Mouse (Mus musculus) spleen, embryonic (tissue): Measurements from ENCODE around the gene Hoxd3.

Experiments used
- CTCF ChIA-PET: fragments of 350-600 bp; sonication (Branson Sonifier 250); formaldehyde crosslinking; loops from one replicate; lab custom pipeline; 2022; lab: Charles Lee

Hoxd3 gene

GRCm38 (mm10) chr2:74704393-74704998 is 7.2 kb upstream of the Hoxd3 start, which contains the start of gene Hoxd8:
Gene Hoxd8, plus strand, starts transcription at chr2:74704615.
- CTCF ChIA-PET, result interaction anchor here (0.5 to 0.6 kb wide), 2 partner anchors 74 to 446 kb away, joined by 3 read pairs; no protein-coding TSS in a partner anchor

DNA sequence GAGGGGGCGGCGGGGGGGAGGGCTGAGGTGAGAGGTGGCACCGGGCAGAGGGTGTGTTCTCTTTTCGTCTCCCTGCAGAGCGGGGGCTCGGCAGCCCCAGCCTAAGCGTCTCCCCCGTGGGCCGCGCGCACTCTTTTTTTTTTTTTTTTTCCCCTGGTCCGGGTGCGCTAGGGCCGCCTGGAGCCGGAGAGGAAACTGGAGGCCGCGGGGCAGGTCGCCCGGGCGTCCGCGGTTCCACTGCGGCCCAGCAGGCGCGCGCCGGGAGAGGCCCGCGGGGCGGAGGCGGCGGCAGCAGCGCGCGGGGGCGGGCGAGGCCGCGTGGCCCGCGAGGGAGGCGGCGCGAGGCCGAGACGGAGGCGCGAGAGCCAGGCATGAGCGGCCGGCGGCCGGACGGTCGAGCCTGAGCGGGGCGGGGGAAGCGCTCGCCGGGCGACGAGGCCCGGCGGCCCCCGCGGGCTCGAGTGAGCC is 6.7 kb upstream of the Hoxd3 start:
- CTCF ChIA-PET, result interaction anchor here (0.5 kb wide), 1 partner anchor 445 kb away, joined by 3 read pairs; no protein-coding TSS in a partner anchor

DNA sequence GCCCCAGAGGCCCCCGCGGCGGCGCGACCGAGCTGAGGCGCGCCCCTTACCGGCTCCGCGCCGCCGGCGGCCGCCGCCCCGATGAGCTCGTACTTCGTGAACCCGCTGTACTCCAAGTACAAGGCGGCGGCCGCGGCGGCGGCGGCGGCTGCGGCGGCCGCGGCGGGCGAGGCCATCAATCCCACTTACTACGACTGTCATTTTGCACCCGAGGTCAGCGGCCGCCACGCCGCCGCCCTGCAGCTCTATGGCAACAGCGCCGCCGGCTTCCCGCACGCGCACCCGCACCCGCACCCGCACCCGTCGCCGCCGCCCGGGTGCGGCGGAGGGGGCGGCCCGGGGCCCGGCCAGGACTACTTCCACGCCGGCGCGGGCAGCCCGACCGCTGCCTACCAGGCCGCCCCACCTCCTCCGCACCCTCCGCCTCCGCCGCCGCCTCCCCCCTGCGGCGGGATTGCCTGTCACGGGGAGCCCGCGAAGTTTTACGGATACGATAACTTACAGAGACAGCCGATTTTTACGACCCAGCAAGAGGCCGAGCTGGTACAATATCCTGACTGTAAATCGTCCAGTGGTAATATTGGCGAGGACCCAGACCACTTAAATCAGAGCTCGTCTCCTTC is 6.1 kb upstream of the Hoxd3 start:
- CTCF ChIA-PET, result interaction anchor here (0.6 to 0.7 kb wide), 2 partner anchors 25 to 793 kb away, joined by 4 to 6 read pairs; no protein-coding TSS in a partner anchor

- CTCF ChIA-PET, result interaction anchor here (0.7 kb wide), 1 partner anchor 24 kb away, joined by 4 read pairs; no protein-coding TSS in a partner anchor
Observed at GRCm38 (mm10) chr2:74706393-74706960, 5.2 kb upstream of the Hoxd3 start.

DNA sequence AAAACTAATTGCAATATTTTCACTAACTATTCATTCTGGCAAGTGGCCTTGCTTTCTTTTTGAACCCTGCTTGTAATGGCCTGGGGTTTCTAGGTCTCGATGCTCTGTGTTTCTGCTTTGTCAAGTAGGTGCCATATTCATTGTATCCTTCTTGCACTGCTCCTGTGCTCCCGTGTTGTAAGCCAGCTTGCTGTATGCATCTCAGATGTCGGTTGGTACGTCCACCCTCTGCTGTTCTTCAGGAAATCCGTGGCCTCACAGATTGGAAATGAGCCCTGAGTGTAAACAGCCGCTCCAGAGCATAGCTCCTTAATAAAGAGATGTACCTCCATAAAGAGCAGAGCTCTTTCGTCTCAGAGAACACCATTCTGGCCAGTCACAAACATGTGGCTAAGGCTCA is 4.1 kb upstream of the Hoxd3 start:
- CTCF ChIA-PET, result no interaction called here

GRCm38 (mm10) chr2:74708676-74709075 is 3.1 kb upstream of the Hoxd3 start:
- CTCF ChIA-PET, result interaction anchor here (0.7 kb wide), 1 partner anchor 52 kb away, joined by 4 read pairs; no protein-coding TSS in a partner anchor

DNA sequence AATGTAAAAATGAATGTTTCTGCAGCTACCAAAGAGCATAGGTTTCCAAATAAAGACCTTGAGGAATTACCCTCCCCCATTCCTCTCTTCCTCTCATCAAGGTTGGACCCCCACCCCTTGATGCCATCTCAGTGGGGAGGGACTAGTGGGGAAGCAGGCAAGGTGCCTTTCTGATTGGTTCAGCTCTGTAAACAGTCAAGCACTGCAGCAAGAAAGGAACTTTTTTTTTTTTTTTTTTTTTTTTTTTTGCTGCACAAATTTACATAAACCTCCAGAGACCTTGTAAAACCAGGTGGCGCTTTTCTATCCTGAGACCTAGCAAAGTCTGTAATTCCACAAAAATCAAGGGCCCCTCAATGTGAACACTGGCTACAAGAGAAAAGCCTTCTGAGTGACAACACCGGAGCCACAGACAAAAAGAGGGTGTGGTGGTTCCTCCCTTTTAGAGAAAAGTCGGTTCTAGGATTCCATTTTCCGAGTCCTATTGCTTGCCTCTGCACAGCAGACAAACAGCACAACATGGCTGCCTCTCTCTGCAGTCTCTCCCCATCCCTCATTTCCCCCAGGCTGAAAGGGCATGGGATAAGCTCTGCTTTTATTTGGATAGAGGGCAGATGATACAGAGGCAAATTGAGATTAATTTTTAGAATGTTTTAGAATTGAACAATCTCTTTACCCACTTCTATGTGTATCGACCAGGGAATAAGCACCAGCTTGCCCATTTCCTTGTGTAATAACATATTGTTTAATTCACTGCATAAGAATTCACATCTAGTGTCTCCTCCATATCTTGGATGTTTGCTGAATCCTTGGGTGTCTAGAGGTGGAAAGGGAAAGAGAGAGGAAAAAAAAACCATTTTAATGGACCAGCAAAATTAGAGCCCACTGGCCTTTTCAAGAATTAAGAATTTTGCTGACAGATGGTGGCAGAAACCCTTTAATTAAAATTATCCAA is 2.0 kb upstream of the Hoxd3 start:
- CTCF ChIA-PET, result no interaction called here

DNA sequence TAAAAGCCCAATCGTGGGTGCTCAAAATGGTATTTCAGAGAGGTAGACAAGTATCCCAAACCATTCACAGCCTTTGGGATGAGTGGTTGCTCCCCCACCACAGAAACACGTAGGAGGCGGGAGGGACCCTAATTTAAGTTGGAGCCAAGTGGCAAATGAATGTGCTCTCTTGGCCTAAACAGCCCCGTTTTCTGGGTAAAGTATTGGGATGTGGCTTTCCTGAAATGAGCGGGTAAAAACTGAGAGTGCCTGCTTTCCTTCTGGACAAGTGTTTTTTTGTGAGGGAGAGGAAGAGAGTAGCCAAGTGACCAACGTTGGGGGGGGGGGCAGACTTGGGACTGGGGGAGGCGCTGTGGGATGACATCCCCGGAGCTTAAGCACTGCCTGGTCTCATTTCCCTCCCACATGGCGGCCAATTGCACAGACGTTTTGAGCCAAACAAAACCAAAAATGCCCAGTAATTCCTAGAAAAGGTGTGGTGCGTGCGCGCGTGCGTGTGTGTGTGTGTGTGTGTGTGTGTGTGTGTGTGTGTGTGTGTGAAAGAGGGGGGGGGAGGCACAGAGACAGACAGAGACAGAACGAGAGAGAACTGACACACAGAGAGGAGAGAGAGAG is 691 bp upstream of the Hoxd3 start:
- CTCF ChIA-PET, result no interaction called here

DNA sequence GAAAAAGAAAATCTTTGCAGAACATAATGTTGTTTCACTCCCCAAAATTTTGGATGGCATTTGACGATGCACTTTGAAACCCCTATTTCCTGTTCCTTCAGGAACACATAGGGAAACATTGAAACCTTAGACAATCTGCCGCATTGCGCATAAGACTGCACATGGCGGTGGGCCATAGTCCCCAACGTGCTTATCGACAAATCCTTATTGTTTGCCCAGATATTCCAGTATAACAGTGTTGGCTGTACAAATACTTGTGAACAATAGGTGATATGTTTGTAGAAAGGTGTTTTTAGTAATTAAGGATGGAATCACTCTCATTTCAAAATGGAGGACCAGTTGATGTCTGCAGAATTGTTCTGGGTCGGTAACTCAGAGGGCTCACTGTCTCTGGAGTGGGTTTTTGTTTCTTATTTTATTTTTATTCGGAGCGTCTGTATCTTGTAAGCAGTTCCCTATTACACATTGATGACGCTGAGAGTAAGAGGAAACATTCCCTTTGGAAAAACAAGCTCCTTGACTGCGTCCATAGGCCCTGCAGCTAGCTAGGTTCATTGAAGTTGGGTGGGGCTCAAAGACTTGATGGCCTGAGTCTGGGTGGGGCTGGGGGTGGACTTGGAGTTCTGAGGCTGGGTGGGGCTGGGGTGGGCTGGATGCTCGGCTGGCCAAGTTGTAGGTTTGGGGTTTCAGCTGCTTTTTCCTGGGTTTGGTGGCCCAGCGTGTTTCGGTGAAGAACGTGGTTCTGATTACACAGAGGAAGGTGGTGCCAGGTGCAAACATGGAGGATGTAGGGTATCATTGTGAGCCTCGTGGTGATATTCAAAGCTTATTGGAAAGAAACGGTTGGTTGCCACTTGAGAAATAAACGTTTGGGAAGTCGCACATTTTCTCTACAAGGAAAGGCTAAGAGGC is 1.8 kb downstream of the Hoxd3 start:
- CTCF ChIA-PET, result interaction anchor here (0.5 kb wide), 1 partner anchor 12 kb away, joined by 6 read pairs; no protein-coding TSS in a partner anchor

DNA sequence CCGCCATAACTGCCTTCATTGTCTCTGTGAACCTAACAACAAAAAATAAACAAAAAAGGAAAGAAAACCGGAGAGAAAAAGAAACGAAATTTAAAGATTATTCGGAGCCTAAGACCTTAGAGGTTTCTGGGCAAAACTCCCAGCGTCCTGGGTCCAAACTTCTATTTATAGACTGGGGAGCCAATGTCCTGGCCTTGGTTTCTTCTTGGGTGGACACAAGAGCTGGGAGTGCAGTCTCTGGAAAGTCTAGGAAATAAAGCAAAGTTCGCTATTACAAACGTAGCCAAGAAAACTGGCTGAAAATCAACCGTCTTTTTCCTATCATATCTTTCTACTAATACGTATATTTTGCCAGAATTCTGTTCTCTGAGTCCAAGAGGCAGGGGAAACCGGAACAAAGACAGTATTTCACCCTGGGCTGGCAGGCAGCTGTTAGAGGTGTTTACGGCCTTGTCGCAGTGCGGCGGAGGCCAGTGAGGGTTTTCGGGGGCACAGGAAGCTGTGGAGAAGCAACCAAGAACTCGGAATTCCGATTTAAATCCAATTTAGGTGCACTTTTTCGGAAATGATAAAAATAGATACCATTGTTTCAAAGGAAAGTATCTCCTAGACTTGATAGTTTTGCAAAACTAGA is 2.5 kb downstream of the Hoxd3 start:
- CTCF ChIA-PET, result interaction anchor here (0.5 kb wide), 1 partner anchor 11 kb away, joined by 6 read pairs; no protein-coding TSS in a partner anchor

DNA sequence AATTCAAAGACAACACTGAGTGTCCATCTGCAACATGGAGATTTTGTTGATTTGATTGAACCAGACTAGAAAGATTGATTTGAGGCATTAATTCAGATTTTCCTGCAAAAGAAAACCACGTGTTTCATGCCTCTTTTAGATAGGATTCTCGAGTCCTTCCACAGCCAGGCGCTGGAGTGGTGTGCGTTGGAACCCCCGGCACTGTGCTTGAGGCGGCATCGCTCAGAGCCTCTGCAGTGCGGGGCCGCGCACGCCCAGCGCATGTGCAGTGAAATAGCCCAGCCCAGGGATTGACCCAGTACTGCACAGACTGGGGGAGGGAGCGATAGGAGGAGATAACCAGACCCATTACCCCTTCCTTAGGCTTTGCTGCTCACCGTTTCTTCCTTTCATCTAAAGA is 3.2 kb downstream of the Hoxd3 start:
- CTCF ChIA-PET, result no interaction called here

DNA sequence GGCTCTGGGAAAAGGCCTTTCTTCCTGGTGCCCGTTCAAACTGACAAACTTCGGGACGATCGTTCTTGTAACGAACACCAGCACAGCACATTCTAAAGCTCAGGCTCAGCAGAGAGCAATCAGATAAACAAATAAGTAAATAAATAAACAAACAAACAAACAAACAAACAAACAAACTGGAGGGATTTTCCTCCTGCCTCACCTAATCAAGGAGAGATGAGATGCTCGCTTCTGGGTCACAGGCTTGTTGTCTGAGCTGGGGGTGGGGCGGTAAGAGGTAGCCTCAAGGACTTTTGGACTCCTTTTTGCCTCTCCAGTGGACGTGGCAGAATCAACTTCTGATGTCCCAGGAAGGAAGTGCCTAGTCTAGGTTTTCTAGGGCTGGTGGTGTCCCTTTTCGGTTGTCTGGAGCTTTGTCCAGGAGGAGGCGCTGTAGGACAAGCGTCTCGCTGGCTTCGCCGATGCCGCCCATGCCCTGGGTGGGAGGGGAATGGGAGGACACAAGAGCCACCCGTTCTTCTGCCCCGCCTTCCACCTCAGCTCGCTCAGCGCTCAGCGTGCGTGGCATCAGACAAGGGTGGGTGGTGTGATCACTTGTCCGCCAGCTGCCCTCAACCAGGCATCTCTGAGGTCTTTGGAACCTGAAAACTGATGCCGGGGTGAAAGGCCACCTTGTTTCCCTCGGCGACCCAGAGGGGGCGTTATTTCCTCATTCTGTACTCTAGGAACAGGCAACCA is 3.9 kb downstream of the Hoxd3 start:
- CTCF ChIA-PET, result interaction anchor here (0.6 kb wide), 1 partner anchor 248 kb away, joined by 5 read pairs; no protein-coding TSS in a partner anchor

GRCm38 (mm10) chr2:74720384-74720783 is 8.7 kb downstream of the Hoxd3 start:
- CTCF ChIA-PET, result no interaction called here

- CTCF ChIA-PET, result no interaction called here
Observed at GRCm38 (mm10) chr2:74720955-74721491, 9.3 kb downstream of the Hoxd3 start.

- CTCF ChIA-PET, result no interaction called here
Observed at GRCm38 (mm10) chr2:74721882-74722281, 10.2 kb downstream of the Hoxd3 start.

DNA sequence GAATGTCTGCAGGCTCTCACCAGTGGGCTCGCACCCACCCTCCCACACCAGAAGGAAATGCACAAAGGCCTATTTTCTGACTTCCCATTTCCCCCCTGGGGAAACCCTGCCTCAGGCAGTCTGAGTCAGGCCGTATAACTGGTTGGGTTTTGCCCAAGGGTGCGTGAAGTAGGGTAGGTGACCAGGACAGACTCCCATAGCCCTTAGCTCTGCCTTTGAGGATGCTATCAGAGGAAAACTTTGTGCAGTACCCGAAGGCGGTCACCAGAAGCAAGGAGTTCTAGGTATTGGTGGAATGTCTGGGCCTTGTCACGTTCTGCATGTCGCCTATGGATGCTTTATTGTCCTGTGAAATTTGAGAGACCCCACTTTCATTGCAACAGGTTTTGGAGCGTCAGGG is 11.2 kb downstream of the Hoxd3 start:
- CTCF ChIA-PET, result interaction anchor here (0.6 kb wide), 1 partner anchor 1394 kb away, joined by 3 read pairs; no protein-coding TSS in a partner anchor

- CTCF ChIA-PET, result no interaction called here
Observed at GRCm38 (mm10) chr2:74724244-74725015, 12.7 kb downstream of the Hoxd3 start.
